Mouse (Mus musculus) adrenal gland, postnatal 36 days (tissue): Measurements from ENCODE around the gene Selenoo. TPM values are rescaled to one million over a fixed set of nuclear protein-coding genes. Genes with fewer than 3 reads are reported as not detected.

Experiments
- DNase-seq, 2 experiments: peaks; one replicate each; pipeline ENCODE4 v3.0.0; 2021; ENCODE audit warnings: mixed read lengths in 1 of 2
- long read RNA-seq, 2 experiments: library from polyadenylated mRNA; stranded (forward); transcript quantifications; one replicate each; pipeline ENCODE4 v2.0.0; 2021; ENCODE audit warnings: borderline sequencing depth in 2 of 2
- total RNA-seq, 2 experiments: library from RNA; stranded (reverse); gene quantifications; 2 replicates each; pipeline ENCODE4 v1.2.3; 2021

Gene Selenoo
- 10 to 100 TPM; 29.8 to 44.9 TPM for total RNA-seq
- long read RNA-seq, experiment 1, transcript Selenoo-201 (9 exons, 2,383 nt): major isoform, 124 of 144 reads
- long read RNA-seq, experiment 1, partial matches to known transcripts: 6 of 144 reads
- long read RNA-seq, experiment 1, other reads (novel, unspliced or antisense): 14 of 144 reads
- long read RNA-seq, experiment 2, transcript Selenoo-201 (9 exons, 2,383 nt): major isoform, 33 of 40 reads
- long read RNA-seq, experiment 2, partial matches to known transcripts: 3 of 40 reads
- long read RNA-seq, experiment 2, other reads (novel, unspliced or antisense): 4 of 40 reads

DNA sequence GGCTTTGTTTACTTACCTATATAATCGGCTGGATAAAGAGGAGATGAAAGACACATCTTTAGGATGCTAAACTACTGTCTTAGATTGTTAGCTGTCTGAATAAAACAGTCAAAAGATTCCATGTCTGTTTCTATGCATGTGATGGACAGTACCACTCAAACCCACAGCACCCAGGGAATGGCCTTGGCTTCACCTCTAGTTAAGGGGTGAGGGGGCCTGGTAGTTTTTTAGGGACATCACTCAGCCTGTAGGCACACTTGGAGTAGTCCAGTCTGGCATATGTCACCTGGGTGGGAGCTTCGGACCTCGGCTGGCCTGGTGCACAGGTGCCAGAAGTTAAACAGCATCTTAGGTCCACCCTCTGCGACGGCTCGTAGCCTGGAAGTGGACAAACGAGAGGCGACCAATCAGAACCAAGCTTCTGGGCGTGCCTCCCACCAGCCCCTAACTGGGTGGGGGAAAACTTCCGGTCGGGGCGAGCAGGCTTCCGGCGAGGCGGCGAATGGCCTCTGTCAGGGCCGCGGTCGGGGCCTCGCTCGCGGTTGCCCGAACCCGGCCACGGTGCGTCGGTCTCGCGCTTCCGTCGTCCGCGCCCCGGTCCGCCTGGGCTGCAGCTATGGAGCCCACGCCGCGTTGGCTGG is at the start of gene Selenoo:
Gene Selenoo, plus strand, starts transcription at position 478 of the 641 bp plus-strand sequence.
- peak; percentile 96 for DNase-seq

GRCm38 (mm10) chr15:89044381-89044780 is 44.5 kb upstream of the Selenoo start:
- DNase-seq: no peak

GRCm38 (mm10) chr15:89046356-89046755 is 42.5 kb upstream of the Selenoo start:
- no peak for DNase-seq

- no peak for DNase-seq
Measured at GRCm38 (mm10) chr15:89054666-89055065, 34.2 kb upstream of the Selenoo start.

GRCm38 (mm10) chr15:89058736-89059135 is 30.1 kb upstream of the Selenoo start:
- no peak for DNase-seq

DNA sequence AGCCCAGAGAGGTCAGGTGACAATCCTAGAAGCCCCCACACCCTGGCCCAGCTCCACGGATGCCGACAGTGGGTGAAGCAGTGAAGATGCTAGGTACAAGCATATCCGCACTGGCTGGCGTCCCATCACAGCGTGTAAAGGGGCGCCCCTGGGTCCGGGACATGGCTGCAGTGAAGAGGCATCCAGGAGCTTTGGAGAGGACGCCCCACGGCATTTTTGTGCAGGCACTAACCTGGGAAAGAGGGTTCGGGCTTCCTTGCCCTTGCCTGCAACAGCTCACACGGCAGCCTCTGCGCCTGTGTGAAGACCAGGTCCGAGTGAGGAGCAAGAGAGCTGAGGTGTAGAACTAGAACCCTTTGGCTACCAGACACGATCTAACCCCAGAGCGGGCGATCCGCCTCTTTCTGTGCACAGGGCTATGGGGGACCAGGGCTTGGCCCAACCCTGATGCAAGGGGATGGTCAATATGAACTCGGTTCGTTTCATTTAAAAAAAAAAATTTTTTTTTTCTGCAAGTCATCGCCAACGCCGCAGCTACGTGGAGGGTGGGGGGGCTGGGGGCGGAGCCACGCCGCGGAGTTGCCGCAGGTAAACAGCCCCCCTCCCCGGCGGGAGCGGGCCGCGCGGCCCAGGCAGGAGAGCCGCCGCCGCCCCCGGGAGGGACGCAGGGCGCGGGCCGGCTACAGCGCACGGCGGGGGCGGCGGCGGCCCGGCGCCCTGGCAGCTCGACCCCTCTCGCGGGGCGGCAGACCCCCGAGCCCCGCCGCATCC is 29.5 kb upstream of the Selenoo start, which contains the start of gene Panx2:
Gene Panx2, plus strand, starts transcription at position 574 of the 771 bp plus-strand sequence.
- no peak for DNase-seq

DNA sequence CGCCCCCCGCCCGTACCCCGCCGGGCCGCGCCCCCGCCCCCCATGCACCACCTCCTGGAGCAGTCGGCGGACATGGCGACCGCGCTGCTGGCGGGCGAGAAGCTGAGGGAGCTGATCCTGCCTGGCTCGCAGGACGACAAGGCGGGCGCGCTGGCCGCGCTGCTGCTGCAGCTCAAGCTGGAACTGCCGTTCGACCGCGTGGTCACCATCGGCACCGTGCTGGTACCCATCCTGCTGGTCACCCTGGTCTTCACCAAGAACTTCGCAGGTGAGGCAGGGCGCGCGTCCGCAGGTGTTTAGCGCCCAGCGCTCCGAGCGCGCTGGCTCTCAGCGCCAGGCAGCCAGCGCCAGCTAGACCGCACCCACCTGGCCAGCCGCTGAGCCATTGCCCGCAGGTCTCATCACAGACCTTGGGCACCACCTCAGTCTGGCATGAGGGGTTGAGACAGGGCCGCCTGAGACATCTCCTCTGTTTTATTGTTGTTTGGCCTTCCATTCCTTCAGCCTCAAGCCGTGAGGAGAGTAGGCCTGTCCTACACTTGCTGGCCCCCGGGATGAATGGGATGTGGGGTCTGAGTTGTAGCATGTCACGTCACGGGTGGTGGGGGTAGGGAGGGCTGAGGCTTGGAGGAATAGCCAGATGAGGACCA is 28.7 kb upstream of the Selenoo start:
- DNase-seq: peak; percentile 25 to 54

GRCm38 (mm10) chr15:89060811-89061460 is 27.9 kb upstream of the Selenoo start:
- no peak for DNase-seq

DNA sequence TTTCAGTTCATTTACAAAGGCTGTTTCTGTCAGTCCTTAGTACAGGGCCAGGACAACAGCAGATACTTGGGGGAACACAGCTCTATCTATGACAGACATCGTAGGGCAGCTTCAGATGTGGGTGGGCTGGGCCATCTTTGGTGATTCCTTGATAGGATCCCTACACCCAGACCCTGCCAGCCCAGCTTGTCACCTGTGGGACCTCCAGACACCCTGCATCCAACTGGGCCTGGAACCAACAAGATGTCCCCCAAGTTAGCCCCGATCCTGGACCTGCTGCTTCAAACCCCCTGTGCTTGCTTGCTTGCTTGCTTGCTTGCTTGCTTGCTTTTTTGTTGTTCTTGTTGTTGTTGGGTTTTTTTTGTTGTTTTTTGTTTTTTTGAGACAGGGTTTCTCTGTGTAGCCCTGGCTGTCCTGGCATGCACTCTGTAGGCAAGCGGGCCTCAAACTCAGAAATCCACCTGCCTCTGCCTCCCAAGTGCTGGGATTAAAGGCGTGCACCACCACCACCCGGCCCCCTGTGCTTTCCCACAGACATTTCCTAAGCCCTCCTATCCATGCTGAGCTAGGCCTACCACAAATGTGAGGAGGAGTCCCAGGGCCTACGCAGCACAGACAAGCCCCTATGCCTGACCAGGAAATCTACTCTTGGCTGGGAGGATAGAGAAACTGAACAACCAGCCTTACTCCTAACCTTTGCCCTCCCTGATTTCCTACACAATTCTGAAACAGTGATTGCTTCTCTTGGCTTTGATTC is 26.9 kb upstream of the Selenoo start:
- DNase-seq: no peak

DNA sequence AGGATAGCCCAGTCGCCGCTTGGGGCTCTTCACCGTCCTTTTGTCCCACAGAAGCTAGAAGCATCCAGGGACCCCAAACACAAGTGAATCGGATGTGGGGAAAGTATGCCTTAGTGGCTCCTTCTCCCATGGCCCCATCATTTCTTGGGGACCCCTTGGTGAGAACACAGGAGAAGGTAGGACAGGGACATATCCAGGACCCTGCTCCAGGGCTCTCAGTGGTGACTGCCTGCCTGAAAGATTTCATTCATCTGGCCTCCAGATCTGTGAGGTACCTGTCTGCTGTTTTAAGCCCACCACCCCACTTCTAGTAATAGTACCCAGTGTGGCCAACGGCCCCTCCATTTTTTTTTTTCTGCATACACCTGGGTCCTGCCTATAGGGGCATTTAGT is 26.4 kb upstream of the Selenoo start:
- DNase-seq: no peak

GRCm38 (mm10) chr15:89063001-89063400 is 25.9 kb upstream of the Selenoo start:
- DNase-seq: no peak

DNA sequence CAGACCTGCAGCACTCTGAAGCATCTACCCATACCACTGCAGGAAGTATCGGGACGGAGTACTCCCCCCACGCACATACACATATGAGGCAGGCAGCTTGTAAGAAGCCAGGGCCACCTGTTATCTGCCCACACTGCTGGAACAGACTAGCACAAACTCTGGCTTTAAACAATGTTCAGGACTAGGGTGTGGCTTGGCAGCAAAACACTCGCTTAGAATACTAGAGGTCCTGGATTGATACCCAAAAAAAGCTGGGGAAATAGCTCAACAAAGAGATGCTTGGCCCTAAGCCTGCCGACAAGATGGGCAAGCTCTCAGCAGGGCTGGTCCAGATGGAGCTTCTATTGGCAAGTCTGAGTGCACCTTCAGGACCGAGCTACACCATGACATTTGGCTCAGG is 25.3 kb upstream of the Selenoo start:
- DNase-seq: no peak

- DNase-seq: no peak
Measured at GRCm38 (mm10) chr15:89064891-89065290, 24.0 kb upstream of the Selenoo start.

GRCm38 (mm10) chr15:89067609-89068008 is 21.3 kb upstream of the Selenoo start:
- DNase-seq: no peak

- no peak for DNase-seq
Measured at GRCm38 (mm10) chr15:89068226-89068625, 20.7 kb upstream of the Selenoo start.

DNA sequence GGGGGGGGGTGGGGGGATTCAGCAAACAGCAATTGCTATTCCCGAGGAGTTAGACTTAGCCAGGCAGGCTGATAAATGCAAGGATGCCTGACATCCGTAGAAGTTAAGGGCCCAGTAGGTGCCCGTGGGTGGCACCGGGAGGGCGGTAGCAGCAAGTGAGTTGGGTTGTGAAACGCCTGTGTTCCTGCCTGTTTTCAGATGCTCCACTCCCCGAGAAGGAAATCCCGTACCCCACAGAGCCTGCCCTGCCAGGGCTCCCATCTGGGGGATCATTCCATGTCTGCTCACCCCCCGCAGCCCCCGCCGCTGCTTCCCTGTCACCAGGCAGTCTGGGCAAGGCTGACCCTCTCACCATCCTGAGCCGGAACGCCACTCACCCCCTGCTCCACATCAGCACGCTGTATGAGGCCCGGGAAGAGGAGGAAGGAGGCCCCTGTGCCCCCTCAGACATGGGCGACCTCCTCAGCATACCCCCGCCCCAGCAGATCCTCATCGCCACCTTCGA is 19.5 kb upstream of the Selenoo start:
- DNase-seq: no peak

DNA sequence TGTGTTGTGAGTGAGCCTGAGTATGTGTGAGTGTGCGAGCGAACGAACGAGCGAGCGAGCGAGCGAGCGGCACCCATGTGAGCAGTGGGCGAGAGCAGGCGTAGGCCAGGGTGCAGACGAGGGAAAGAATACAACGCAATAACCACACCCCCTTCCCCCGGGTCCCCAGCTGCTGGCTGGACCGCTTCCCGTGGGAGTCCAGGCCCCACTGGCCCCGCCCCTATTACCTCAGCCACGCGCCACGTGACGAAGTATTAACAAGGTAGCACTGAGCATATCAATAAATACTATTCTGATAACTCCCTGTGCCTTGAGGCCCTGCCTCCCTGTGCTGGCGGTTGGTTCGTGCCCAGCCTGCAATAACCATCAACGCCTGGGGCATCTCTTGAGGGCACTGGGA is 18.3 kb upstream of the Selenoo start:
- no peak for DNase-seq

DNA sequence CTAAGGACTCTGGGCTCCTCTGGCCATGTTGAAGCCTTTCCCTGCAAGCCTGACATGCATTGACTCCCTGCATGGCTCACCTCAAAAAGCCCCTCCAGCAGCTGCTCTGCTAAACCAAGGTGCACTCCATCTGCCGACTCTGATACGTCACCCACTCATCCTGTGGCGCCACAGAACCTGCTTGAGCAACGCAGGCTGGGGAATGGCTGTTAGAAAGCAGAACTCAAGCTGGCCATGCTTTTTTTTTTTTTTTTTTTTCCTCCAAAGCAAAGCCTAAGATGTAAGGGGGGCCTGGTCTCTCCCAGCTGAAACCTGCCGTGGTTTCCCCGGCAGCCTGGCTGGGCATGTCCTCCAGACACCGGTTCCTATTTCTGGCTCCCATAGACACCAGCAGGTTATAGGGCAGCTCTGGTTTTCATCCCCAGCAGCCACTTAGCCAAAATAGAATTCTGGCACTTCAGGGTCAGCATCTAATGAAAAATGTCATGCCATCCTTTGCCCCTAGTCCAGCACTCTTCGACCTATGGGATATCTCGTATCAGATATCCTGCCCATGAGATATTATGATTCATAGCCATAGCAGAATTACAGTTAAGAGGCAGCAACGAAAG is 14.8 kb upstream of the Selenoo start:
- DNase-seq: no peak

- peak in 1 of 2 experiments; percentile 17 for DNase-seq
Measured at GRCm38 (mm10) chr15:89074613-89075477, 14.0 kb upstream of the Selenoo start, which contains the start of gene Trabd. TSS of gene Trabd (plus strand) at chr15:89075124.
